Mouse (Mus musculus) heart, postnatal 0 days (tissue): Measurements from ENCODE around the gene Slc9a2. TPM values are rescaled to one million over a fixed set of nuclear protein-coding genes. Genes with fewer than 3 reads are reported as not detected.

ENCODE experiments used
- ATAC-seq: fragments of 200-750 bp; cut with Nextera tagmentation; 2 replicates; pipeline ENCODE4 v1.8.0; 2017; ENCODE audit warnings: low read depth, moderate number of reproducible peaks, moderate library complexity; ENCODE audit not compliant: insufficient read depth
- DNase-seq: peaks from one replicate; pipeline ENCODE4 v3.0.0-alpha.2; 2016; ENCODE audit warnings: low spot score
- H3K27ac ChIP-seq: fragments of 300-500 bp; sonication (generic); 2 replicates; pipeline ENCODE4 v1.5.1; 2014; ENCODE audit warnings: low read depth, mild to moderate bottlenecking
- H3K27me3 ChIP-seq: fragments of 300-500 bp; sonication (generic); 2 replicates; pipeline ENCODE4 v1.6.1; 2014; ENCODE audit warnings: low read length, mixed read lengths; ENCODE audit not compliant: control insufficient read depth, insufficient read depth
- H3K36me3 ChIP-seq: fragments of 300-500 bp; sonication (generic); replicated peaks from 2 replicates; pipeline ENCODE4 v1.6.1; 2014; ENCODE audit warnings: low read length, mixed read lengths; ENCODE audit not compliant: control insufficient read depth, insufficient read depth
- H3K4me1 ChIP-seq: fragments of 300-500 bp; sonication (generic); 2 replicates; pipeline ENCODE4 v1.6.1; 2014; ENCODE audit warnings: antibody characterized with exemption; ENCODE audit not compliant: control insufficient read depth, insufficient read depth
- H3K4me2 ChIP-seq: fragments of 300-500 bp; sonication (generic); 2 replicates; pipeline ENCODE4 v1.6.1; 2014; ENCODE audit warnings: low read depth, mild to moderate bottlenecking, low read length, moderate library complexity
- H3K4me3 ChIP-seq: fragments of 300-500 bp; sonication (generic); 2 replicates; pipeline ENCODE4 v1.5.1; 2014; ENCODE audit warnings: low read depth, low read length
- H3K9ac ChIP-seq: fragments of 300-500 bp; sonication (generic); replicated peaks from 2 replicates; pipeline ENCODE4 v1.6.1; 2014; ENCODE audit warnings: low read depth, low read length, mixed read lengths
- H3K9me3 ChIP-seq: fragments of 300-500 bp; sonication (generic); replicated peaks from 2 replicates; pipeline ENCODE4 v1.6.1; 2016; ENCODE audit warnings: low read length; ENCODE audit not compliant: control insufficient read depth
- CTCF ChIP-seq: IDR thresholded peaks from 2 replicates; pipeline ENCODE4 v1.5.1; 2016; ENCODE audit warnings: antibody characterized with exemption, control low read depth, low read depth
- EP300 ChIP-seq: IDR thresholded peaks from 2 replicates; pipeline ENCODE4 v1.6.1; 2016; ENCODE audit warnings: antibody characterized with exemption, low read depth
- WGBS: fragments of 180-500 bp; shearing (Covaris S2); extraction: QIAGEN DNeasy Blood & Tissue Kit; methylation state at CpG from one replicate; pipeline ENCODE4 v1.1.7; 2014; 5-methylcytosine and 5-hydroxymethylcytosine counted together
- polyA plus RNA-seq: library from polyadenylated mRNA; unstranded; fragments of >200 nt; fragmentation: Nextera tagmentation; extraction: Ambion mirVana; gene quantifications from 2 replicates; pipeline ENCODE4 v1.2.1, GENCODE M21; 2015
- total RNA-seq: library from RNA; depleted of rRNA; stranded (reverse); fragments of >200 nt; gene quantifications from 2 replicates; pipeline ENCODE4 v1.2.3, GENCODE M21; 2014; ENCODE audit warnings: low replicate concordance; rRNA removed

Slc9a2 gene
- total and polyA plus RNA-seq, 2 experiments from 2014 or later: 0.64 to 4.6 TPM

GRCm38 (mm10) chr1:40808643-40809042 lies 128.3 kb downstream of the Slc9a2 start:
- Histone ChIP-seq H3K9ac (no peak overlapping the region), H3K4me1 (peaks cover 10% of the 10 kb centered on the region), H3K4me3 (no peak overlapping the region), H3K9me3 (no peaks in the 10 kb centered on the region), H3K27me3 (no peaks in the 10 kb centered on the region), H3K36me3 (peaks cover 4% of the 10 kb centered on the region; the same call in 1 of the 2 replicates), H3K27ac (no peak overlapping the region), H3K4me2 (no peak overlapping the region)
- ATAC-seq: no peak
- no peak for DNase-seq
- WGBS: 80% methylated on average over 3 of the region's 3 CpGs
- TF ChIP-seq CTCF (no peak), EP300 (no peak)

GRCm38 (mm10) chr1:40815071-40815845 lies 134.9 kb downstream of the Slc9a2 start:
- no peak overlapping the region for H3K9ac ChIP-seq
- H3K9me3 ChIP-seq: no peaks in the 10 kb centered on the region
- 56% methylated on average over 16 of the region's 16 CpGs for WGBS
- no peak for ATAC-seq
- DNase-seq: no peak
- H3K4me3 ChIP-seq: no peak overlapping the region
- no peaks in the 10 kb centered on the region; the same call in 1 of the 2 replicates for H3K36me3 ChIP-seq
- no peaks in the 10 kb centered on the region for H3K27me3 ChIP-seq
- H3K27ac ChIP-seq: no peak overlapping the region
- no peak overlapping the region for H3K4me2 ChIP-seq
- peaks cover 5% of the 10 kb centered on the region; the same call in 1 of the 2 replicates for H3K4me1 ChIP-seq
- TF ChIP-seq EP300 (no peak), CTCF (no peak)

Other genes with a start within 250 kb of the Slc9a2 start
- gene Il18r1, start 215.0 kb upstream of the Slc9a2 start, total RNA-seq: 0.39 and 0.46 TPM in 2 replicates
- 0.62 and 0.97 TPM in 2 replicates for gene Il18r1, start 215.0 kb upstream of the Slc9a2 start, polyA plus RNA-seq
- 0.27 TPM in 1 of 2 replicates, not detected in the other for gene Il18rap, start 165.2 kb upstream of the Slc9a2 start, total RNA-seq
- gene Il18rap, start 165.2 kb upstream of the Slc9a2 start, polyA plus RNA-seq: 0.07 and 0.10 TPM in 2 replicates
- not detected in 2 replicates for gene Slc9a4, start 100.5 kb upstream of the Slc9a2 start, total RNA-seq
- not detected in 2 replicates for gene Slc9a4, start 100.5 kb upstream of the Slc9a2 start, polyA plus RNA-seq
- gene Mfsd9, start 110.1 kb downstream of the Slc9a2 start, total RNA-seq: 2.2 and 3.5 TPM in 2 replicates
- gene Mfsd9, start 110.1 kb downstream of the Slc9a2 start, polyA plus RNA-seq: 1.2 and 1.6 TPM in 2 replicates
- gene Tmem182, start 125.0 kb downstream of the Slc9a2 start, total RNA-seq: 117 and 125 TPM in 2 replicates
- 102 and 103 TPM in 2 replicates for gene Tmem182, start 125.0 kb downstream of the Slc9a2 start, polyA plus RNA-seq